Mouse (Mus musculus) stomach, postnatal 0 days (tissue): ENCODE data around the gene Fgfbp3. TPM values are rescaled to one million over a fixed set of nuclear protein-coding genes. Genes with fewer than 3 reads are reported as not detected.

Source experiments
- ATAC-seq: fragments of 200-750 bp; cut with Nextera tagmentation; 2 replicates; pipeline ENCODE4 v1.8.0; 2017; ENCODE audit not compliant: low FRiP score, low TSS enrichment
- DNase-seq: peaks from one replicate; pipeline ENCODE4 v3.0.0-alpha.2; 2016; ENCODE audit warnings: low spot score
- H3K27ac ChIP-seq: fragments of 300-500 bp; sonication (generic); replicated peaks from 2 replicates; pipeline ENCODE4 v1.5.1; 2014; ENCODE audit warnings: mild to moderate bottlenecking, control low read depth
- H3K27me3 ChIP-seq: fragments of 300-500 bp; sonication (generic); 2 replicates; pipeline ENCODE4 v1.6.1; 2014; ENCODE audit warnings: low read length; ENCODE audit not compliant: control insufficient read depth, insufficient read depth
- H3K36me3 ChIP-seq: fragments of 300-500 bp; sonication (generic); 2 replicates; pipeline ENCODE4 v1.6.1; 2014; ENCODE audit warnings: low read length, mixed read lengths; ENCODE audit not compliant: control insufficient read depth, insufficient read depth
- H3K4me1 ChIP-seq: fragments of 300-500 bp; sonication (generic); replicated peaks from 2 replicates; pipeline ENCODE4 v1.6.1; 2014; ENCODE audit warnings: antibody characterized with exemption; ENCODE audit not compliant: control insufficient read depth, insufficient read depth
- H3K4me2 ChIP-seq: fragments of 300-500 bp; sonication (generic); replicated peaks from 2 replicates; pipeline ENCODE4 v1.6.1; 2014; ENCODE audit warnings: low read depth, mild to moderate bottlenecking, control low read depth, moderate library complexity
- H3K4me3 ChIP-seq: fragments of 300-500 bp; sonication (generic); 2 replicates; pipeline ENCODE4 v1.5.1; 2014; ENCODE audit warnings: low read depth, low read length, control low read depth
- H3K9ac ChIP-seq: fragments of 300-500 bp; sonication (generic); 2 replicates; pipeline ENCODE4 v1.6.1; 2014; ENCODE audit warnings: mild to moderate bottlenecking, low read length, control low read depth, mixed read lengths
- H3K9me3 ChIP-seq: fragments of 300-500 bp; sonication (generic); 2 replicates; pipeline ENCODE4 v1.6.1; 2016; ENCODE audit warnings: low read length; ENCODE audit not compliant: control insufficient read depth
- CTCF ChIP-seq: IDR thresholded peaks from 2 replicates; pipeline ENCODE4 v1.5.1; 2016; ENCODE audit warnings: antibody characterized with exemption, low read depth, mild to moderate bottlenecking, moderate library complexity
- EP300 ChIP-seq: optimal IDR thresholded peaks from 2 replicates; pipeline ENCODE3; 2016; ENCODE audit warnings: antibody characterized with exemption
- WGBS: fragments of 180-500 bp; shearing (Covaris S2); extraction: QIAGEN DNeasy Blood & Tissue Kit; methylation state at CpG from one replicate; pipeline ENCODE4 v1.1.7; 2014; 5-methylcytosine and 5-hydroxymethylcytosine counted together
- polyA plus RNA-seq: library from polyadenylated mRNA; unstranded; fragments of >200 nt; fragmentation: Nextera tagmentation; extraction: Ambion mirVana; gene quantifications from 2 replicates; pipeline ENCODE4 v1.2.1, GENCODE M21; 2015

The Fgfbp3 gene
- polyA plus RNA-seq, 1 experiment from 2014 or later = 4.4 TPM

GRCm38 (mm10) chr19:36938008-36938407, 18.6 kb upstream of the Fgfbp3 start:
- no peaks in the 10 kb centered on the region for H3K36me3 ChIP-seq
- H3K4me1 ChIP-seq = no peaks in the 10 kb centered on the region
- TF ChIP-seq EP300 (no peak), CTCF (no peak)
- no peak overlapping the region for H3K4me3 ChIP-seq
- no peak overlapping the region for H3K27ac ChIP-seq
- ATAC-seq (no peak), DNase-seq (no peak)
- H3K9ac ChIP-seq = no peak overlapping the region
- H3K4me2 ChIP-seq = no peak overlapping the region
- H3K27me3 ChIP-seq = no peaks in the 10 kb centered on the region
- H3K9me3 ChIP-seq = no peaks in the 10 kb centered on the region

GRCm38 (mm10) chr19:36936285-36936684, 16.9 kb upstream of the Fgfbp3 start:
- no peaks in the 10 kb centered on the region for H3K27me3 ChIP-seq
- H3K27ac ChIP-seq = no peak overlapping the region
- no peak overlapping the region for H3K4me3 ChIP-seq
- H3K4me2 ChIP-seq = no peak overlapping the region
- 83% methylated on average over 4 of the region's 4 CpGs for WGBS
- no peak for ATAC-seq
- H3K9ac ChIP-seq = no peak overlapping the region
- no peak for DNase-seq
- no peaks in the 10 kb centered on the region for H3K36me3 ChIP-seq
- no peaks in the 10 kb centered on the region for H3K4me1 ChIP-seq
- TF ChIP-seq CTCF (no peak), EP300 (no peak)
- no peaks in the 10 kb centered on the region for H3K9me3 ChIP-seq

GRCm38 (mm10) chr19:36932613-36933012, 13.2 kb upstream of the Fgfbp3 start:
- Histone ChIP-seq H3K9ac (no peak overlapping the region), H3K9me3 (no peaks in the 10 kb centered on the region), H3K4me3 (no peak overlapping the region), H3K4me1 (no peaks in the 10 kb centered on the region; the same call in 1 of the 2 replicates), H3K36me3 (no peaks in the 10 kb centered on the region), H3K27me3 (no peaks in the 10 kb centered on the region), H3K27ac (no peak overlapping the region), H3K4me2 (no peak overlapping the region)
- ATAC-seq (no peak), DNase-seq (no peak)
- WGBS = 86% methylated on average over 2 of the region's 2 CpGs
- no peak for TF ChIP-seq EP300
- TF ChIP-seq CTCF = no peak

GRCm38 (mm10) chr19:36932097-36932496, 12.7 kb upstream of the Fgfbp3 start:
- no peak for DNase-seq
- no peaks in the 10 kb centered on the region for H3K27me3 ChIP-seq
- no peak overlapping the region for H3K27ac ChIP-seq

GRCm38 (mm10) chr19:36929816-36930215, 10.4 kb upstream of the Fgfbp3 start:
- Histone ChIP-seq H3K9me3 (no peaks in the 10 kb centered on the region), H3K27ac (no peak overlapping the region), H3K4me1 (no peaks in the 10 kb centered on the region; the same call in 1 of the 2 replicates), H3K4me2 (no peak overlapping the region), H3K9ac (no peak overlapping the region), H3K27me3 (no peaks in the 10 kb centered on the region), H3K36me3 (no peaks in the 10 kb centered on the region), H3K4me3 (no peak overlapping the region)
- no peak for ATAC-seq
- no peak for DNase-seq
- TF ChIP-seq EP300 (no peak), CTCF (no peak)

More at GRCm38 (mm10) chr19:36932097-36932496, 12.7 kb upstream of the Fgfbp3 start:
- H3K4me2 ChIP-seq = no peak overlapping the region
- no peak for TF ChIP-seq EP300
- no peak for TF ChIP-seq CTCF
- no peaks in the 10 kb centered on the region; the same call in 1 of the 2 replicates for H3K4me1 ChIP-seq
- no peak for ATAC-seq
- H3K4me3 ChIP-seq = no peak overlapping the region
- no peaks in the 10 kb centered on the region for H3K36me3 ChIP-seq
- H3K9ac ChIP-seq = no peak overlapping the region
- H3K9me3 ChIP-seq = no peaks in the 10 kb centered on the region

- ATAC-seq (no peak), DNase-seq (no peak)
- Histone ChIP-seq H3K4me3 (no peak overlapping the region), H3K4me1 (no peaks in the 10 kb centered on the region; the same call in 1 of the 2 replicates), H3K27ac (no peak overlapping the region), H3K9me3 (no peaks in the 10 kb centered on the region), H3K9ac (no peak overlapping the region), H3K27me3 (no peaks in the 10 kb centered on the region), H3K36me3 (no peaks in the 10 kb centered on the region), H3K4me2 (no peak overlapping the region)
- 70% methylated on average over 6 of the region's 6 CpGs for WGBS
- TF ChIP-seq EP300 (no peak), CTCF (no peak)
Measured at GRCm38 (mm10) chr19:36927800-36928361, 8.5 kb upstream of the Fgfbp3 start.
